Mouse (Mus musculus) v-Abl transformed pro-B cells (cell line): ENCODE measurements around the gene Snx29.
"Not testable (repeated sequence)": the region's sequence is repeated elsewhere in the genome, so short reads cannot be mapped to it uniquely, and the experiment has no call there.

Source experiments
- in situ Hi-C, 2 experiments: fragments of 400-800 bp; cut with MboI; formaldehyde crosslinking; loops; one replicate each; pipeline ENCODE4 v1.15.1; 2025; ENCODE audit not compliant: unreplicated experiment in 2 of 2

Gene Snx29

GRCm38 (mm10) chr16:11508341-11508740 lies 185.6 kb downstream of the Snx29 start:
- in situ Hi-C loops, result no loop called here

DNA sequence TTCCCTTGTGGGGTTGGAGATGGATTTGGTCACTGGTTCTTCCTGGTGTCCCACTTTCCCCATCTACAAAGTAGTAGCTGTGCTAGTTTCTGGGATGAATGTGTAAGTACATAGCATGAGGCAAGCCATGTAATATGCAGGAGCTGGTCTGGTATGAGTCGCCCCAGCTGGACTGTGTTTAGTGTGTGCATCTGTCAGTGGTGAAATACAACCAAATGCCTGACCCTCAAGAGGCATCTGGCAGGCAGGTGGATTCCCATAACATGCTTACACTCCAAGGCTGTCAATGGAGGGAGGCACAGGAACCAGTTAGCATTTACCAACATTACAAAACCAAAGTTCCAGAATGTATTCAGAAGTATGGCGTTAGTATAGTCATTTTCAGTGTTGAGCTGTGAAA lies 187.7 kb downstream of the Snx29 start:
- in situ Hi-C loops, result no loop called here

- in situ Hi-C loops, result no loop called here
Measured at GRCm38 (mm10) chr16:11510854-11511253, 188.1 kb downstream of the Snx29 start.

GRCm38 (mm10) chr16:11511696-11512095 lies 189.0 kb downstream of the Snx29 start:
- in situ Hi-C loops, result not testable (repeated sequence)

GRCm38 (mm10) chr16:11516681-11517080 lies 194.0 kb downstream of the Snx29 start:
- in situ Hi-C loops, result no loop called here

DNA sequence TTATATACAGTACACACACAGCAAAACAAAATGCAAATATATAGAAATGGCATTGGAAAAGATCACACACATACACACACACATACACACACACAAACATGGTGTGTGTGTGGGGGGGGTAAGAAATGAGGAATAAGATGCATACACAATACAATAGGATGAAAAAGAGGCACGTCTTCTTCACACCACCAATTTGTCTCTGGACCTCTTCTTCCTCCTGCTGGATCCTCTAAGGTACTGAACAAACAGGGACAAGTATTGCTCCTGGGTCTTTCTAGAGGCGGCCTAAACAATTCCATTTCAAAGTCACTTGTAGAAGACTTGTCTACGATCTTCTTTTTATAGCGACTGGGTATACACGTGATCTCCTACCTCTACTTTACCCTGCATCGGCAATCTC lies 194.7 kb downstream of the Snx29 start:
- in situ Hi-C loops, result no loop called here

DNA sequence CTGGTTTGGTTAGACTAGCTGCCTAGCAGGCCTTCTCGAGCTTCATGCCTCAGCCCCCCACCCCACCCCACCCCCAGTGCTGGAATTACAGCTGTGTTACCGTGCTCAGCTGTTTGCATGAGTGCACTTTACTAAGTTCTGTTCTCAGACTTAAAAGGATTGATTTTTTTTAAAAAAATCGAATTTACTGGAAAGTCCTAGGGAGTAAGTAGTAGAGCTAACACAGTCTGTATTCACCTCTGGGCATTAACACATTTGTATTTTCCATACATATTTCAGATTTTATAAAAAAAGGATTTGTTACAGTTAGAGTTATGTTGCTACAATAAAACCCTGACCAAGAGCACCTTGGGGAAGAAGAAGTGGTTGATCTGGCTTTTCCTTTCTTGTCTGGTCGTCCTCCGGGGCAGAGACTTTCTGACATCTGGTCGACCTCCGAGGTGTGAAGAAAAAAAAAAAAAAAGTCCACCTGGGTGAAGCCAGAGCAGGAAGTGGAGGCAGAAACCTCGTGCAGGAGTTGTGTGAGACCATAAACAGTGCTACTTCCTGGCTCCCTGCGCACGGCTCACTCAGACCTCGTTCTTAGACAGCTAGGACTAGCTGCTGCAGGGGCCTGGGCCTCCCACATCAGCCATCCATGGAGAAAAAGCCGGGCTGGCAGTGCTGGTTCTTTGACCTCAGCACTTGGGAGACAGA lies 196.2 kb downstream of the Snx29 start:
- in situ Hi-C loops, result no loop called here

GRCm38 (mm10) chr16:11526104-11526786 lies 203.5 kb downstream of the Snx29 start:
- in situ Hi-C loops, result no loop called here

DNA sequence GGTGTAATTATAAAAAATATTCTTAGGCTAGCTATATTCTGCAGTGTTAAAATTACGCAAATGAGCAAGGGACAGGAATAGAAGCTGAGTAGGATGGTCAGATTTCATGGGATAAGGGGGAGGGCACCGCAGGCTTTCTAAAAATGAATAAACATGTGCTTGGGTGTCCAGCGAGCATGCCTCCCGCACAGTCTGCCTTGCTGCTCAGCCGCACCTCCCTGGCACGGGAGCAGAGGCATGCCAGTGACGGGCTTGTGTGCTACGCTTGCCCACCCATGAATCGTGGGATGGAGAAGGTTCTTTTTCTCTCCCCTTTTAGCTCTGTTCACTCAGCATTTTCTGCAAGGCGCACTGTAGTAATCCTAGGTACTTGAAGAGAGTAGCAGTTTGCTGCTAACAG lies 204.3 kb downstream of the Snx29 start:
- in situ Hi-C loops, result no loop called here

DNA sequence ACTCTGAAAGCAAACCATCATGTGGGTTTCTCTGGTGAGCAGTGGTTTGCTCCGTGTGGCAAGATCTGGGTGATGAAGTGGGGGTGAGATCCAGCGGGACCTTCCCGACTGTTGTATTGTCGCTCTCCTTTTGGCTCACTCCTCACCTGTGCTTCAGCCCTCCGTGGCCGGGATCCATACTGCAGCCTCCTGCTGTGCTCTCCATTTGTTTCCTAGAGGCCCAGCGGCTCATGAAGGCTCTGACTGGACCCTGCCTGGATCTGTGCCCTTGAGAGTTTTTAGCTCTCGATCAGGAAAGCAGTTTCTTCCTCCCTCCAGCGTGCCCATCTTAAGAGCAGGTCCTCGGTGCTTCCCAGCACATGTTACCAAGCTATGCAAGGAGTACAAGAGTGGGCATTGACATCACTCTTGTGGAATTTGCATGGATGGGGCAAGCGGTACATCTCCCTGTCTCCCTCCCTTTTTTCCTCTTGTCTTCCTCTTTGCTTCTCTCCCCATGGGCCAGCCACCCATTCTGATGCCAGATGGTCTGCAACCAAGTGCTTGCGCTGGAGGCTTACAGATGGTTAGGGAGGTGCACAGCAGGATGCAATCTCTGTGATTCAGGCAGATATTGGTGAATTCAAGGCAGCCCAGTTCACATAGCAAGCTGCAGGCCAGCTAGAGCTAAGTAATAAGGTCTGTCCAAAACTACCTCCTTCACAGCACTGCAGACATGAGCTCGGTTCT lies 207.9 kb downstream of the Snx29 start:
- in situ Hi-C loops, result no loop called here

GRCm38 (mm10) chr16:11531441-11531840 lies 208.7 kb downstream of the Snx29 start:
- in situ Hi-C loops, result no loop called here

- in situ Hi-C loops, result no loop called here
Measured at GRCm38 (mm10) chr16:11532592-11532991, 209.9 kb downstream of the Snx29 start.

DNA sequence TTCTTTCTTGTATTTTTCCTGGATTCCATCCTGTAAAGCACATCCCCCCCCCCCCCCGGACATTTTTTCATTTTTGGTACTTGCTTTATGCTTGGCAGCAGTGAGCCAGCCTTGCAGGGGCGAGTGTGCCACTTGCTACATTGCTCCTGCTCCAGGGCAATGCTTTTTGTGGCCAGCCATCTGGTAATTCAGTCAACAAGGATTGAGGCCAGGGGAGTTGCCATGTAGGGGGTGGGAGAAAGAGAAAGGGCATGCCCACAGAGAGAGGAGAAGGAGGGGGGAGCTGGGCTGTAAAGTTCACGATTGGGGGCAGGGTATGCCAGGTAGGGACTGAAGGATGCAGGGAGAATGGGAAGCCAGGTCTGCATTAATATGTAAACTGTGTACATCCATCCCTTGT lies 210.7 kb downstream of the Snx29 start:
- in situ Hi-C loops, result no loop called here

DNA sequence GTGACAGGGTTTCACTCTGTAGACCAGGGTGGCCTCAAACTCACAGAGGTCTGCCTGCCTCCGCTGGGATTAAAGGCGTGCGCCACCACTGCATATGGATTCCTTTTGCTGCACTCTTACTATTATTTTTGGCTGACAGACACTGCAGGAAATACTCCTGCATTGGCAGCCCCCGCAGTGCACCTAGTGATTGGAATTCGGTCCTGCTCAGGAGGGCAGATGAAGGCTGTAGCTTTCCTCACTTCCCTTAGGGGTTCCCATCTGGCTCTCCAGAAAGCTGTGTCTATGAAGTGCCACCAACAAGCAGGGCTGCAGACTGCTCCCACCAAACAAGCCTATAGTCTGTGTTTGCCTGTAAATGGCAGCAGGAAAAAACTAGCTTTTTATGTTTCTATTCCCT lies 215.0 kb downstream of the Snx29 start:
- in situ Hi-C loops, result no loop called here

DNA sequence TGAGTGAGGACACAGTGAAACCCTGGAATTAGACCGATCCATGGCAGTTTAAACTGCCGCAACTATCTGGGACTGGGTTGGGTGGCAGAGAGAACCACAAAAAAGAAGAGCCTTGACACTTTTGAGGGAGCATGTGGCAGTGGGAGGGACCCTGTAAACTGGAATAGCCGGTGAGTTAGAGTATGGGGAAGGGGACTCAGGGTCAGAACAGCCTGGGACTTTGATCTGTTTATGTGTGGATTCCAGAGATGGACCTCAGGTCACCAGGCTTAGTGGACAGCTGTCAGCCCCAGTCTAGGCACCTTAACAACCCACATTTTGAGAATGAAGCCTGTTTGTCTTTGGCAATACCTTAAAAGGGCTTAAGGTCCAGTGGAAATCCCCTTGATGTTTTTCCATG lies 215.5 kb downstream of the Snx29 start:
- in situ Hi-C loops, result no loop called here

DNA sequence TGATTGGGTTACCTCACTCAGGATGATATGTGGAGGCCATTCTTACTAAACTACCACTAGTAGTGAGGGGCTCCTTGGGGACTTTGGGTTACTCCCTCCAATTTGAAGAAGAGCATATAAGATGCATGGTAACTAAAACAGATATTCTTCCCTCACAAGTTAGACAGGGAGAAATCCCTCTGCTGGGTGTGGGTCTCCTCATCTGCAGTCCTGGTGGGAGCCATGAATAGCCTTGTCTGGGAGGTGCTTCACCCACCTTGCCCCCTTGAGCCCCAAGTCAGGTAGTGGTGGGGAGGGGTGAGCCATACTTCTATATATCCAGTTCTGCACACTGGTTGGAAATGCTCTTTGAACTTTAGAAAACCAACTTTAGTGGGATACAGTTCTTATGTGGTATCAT lies 218.3 kb downstream of the Snx29 start:
- in situ Hi-C loops, result no loop called here

GRCm38 (mm10) chr16:11541769-11542168 lies 219.1 kb downstream of the Snx29 start:
- in situ Hi-C loops, result no loop called here

GRCm38 (mm10) chr16:11550043-11550725 lies 227.5 kb downstream of the Snx29 start:
- in situ Hi-C loops, result no loop called here

DNA sequence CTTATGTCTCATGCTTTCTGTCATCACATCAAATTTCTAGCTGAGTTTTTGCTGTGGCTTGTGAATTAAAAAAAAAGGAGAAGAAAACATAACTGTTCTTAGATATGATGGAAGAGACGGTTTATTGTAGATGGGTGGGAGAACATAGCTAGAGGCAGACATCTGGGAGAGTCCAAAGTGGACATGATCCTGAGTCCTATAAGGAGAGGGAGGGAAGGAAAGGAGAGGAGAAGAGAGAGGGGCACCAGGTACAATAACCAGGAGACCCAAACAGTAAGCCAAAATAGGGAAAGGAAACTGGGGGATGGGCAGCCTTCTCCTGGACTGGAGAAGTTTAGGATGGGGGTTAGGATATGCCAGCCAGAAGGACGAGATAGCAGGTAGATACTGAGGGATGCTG lies 239.0 kb downstream of the Snx29 start:
- in situ Hi-C loops, result no loop called here

DNA sequence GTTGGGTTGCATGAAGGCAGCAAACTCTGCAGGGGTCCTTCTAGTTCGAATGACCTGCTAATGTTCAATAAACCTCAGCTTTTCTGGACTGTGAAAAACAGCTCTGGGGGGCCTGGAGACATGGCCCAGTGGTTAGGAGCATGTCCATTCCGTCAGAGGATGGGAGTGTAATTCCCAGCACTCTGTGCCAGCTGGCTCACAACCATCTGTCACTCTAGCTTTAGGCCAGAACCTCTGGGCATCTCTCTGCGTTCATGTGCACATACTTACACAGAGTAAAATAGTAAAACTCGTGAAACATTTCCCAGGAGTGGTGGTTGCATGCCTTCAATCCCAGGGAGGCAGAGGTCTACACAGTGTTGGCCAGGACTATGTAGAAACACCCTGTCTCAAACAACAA lies 241.1 kb downstream of the Snx29 start:
- in situ Hi-C loops, result no loop called here

- in situ Hi-C loops, result no loop called here
Measured at GRCm38 (mm10) chr16:11565126-11565525, 242.4 kb downstream of the Snx29 start.
